Mouse (Mus musculus): ENCODE measurements around the gene Mon1a.

Gene Mon1a

DNA sequence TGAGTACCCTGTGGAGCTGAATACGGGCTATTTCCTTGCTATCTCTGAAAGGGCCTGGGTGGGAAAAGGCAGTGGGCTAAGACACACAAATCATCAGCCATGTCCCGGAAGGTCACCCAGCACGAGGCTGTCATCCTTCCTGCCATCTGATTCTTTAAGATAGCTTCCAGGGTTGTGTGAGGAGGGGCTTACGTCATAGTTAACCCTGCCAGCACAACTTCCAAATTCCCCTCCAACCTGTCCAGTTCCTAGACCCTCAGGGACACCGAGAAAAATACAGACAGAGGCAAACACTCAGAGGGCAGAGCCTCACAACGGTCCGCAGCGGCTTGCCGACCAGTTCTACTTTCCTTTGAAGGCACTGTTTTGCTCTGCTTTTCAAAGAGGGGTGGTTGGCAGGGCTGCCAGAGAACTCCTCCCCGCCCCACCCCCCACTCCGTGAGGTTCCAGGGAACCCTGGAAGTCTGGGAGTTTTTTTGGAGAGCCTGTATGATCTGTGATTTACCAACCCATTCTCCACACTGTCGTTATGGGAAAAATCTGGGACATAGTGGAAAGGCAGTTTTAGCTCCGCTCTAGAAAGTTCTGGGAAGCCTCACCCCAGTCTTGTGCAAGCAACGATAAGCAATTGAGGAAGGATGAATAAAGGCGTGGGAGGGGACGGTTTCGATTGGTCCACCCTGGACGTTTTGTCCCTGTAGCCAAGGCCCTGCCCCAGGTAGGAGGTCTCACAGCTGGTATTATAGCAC, 20.6 kb downstream of the Mon1a start:
- DNase-seq = no peak

DNA sequence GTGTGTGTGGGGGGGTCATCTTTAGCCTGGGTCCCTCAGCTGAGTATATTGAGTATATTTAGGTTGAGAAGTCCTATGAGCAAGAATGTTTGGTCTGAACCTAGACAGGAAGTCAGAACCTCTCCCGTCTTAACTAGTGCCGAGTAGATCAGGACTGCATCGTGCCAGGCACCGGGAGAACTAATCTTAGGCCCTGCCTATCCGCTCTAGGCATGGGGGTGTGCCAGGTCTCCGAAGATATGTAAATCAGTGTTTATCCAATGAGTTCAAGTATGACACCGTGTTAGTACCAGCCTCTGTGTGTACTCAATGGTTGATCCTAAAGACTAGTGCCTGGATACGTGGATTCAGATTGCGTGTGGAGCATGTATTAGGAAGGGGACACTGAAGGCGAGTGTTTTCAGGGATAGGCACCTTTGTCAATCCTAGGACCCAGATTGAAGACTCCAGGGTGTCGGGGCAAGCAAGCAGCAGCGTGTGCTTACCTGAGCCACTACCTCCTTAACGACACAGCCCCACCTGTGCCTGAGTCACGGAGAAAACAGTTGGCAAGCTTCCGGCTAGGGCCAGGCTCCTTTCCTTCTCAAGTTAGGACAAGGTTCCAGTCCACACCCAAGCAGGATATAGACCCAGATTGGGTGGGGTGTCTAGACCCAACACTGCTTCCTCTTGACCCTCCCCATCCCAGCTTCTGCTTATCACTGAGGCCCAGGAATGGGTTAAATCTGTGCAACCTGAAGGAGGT, 22.2 kb downstream of the Mon1a start:
- no peak for DNase-seq

DNA sequence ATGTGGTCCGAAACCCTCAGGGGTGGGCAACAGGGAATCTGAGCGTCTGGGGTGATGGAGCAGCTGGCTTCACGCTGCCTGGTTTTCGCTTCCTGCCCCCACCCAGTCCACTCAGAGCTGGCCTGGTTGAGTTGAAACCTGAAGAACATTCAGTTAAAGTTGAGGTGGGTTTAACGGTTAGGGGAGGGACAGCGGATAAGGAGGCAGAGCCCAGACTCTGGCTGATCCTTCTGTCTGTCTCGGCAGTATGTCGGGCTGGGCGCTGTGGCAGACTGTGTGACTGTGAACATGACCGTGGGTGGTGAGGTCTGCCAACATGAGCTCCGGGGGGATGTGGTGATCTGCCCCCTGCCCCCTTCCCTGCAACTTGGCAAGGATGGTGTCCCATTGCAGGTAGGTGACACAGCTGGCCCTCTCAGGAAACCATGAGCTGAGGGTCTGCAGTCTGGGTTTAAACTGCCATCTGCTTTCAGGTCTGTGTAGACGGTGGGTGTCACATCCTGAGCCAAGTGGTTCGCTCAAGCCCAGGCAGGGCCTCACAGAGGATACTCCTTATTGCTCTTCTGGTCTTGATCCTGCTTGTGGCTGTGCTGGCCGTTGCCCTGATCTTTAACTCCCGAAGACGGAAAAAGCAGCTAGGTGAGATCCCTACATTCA, 26.9 kb downstream of the Mon1a start:
- DNase-seq = no peak

DNA sequence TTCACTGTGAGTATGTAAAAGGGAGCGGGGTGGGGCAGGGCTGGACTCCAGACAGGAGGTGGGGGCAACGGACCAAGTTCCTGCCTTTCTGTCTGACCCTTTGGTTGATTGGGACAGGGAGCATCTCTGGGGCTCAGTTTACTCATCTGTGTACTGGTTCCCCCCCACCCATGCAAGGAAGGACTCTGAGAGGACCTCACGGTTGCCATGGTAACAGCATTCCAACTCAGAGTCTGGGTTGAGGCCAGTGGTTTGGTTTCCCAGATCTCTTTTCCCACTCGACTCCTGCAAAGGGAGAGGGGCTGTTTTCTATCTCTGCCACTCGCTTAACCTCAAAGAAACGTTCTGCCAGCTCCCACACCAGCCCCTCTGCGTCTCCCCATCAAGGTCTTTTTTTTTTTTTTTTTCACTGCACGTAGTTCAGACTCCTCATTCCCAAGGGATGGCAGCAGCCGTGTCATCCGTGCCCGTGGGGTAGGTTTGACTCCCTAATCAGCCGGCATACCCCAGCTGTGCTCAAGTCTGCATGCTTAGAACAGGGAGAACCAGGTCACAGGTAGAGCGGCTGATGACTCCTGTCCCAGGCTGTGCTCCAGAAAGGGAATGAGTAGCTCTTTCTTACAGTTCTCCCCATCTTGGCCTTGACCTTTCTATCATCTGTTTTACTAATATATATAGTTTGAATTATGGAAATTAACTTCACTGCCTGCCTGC, 30.1 kb downstream of the Mon1a start:
- peak; percentile 63 for DNase-seq

DNA sequence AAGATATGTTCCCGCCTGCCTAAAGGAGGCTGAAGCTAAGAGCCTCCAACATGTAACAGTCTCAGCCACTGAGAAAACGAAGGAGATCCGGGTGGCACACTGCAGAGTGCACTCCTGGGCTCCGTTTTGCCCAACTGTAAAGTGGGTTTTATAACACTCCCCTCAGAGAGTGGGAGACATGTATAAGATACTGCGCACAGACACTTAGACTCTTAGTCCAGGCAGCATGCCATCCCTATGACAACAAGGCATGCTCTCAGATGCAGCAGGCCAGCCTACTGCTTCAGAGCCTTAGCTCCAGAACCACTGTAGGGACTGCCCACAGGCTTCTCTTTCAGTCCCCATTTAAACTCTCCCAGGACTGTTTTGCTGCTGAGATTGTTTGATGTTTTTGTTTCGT, 30.9 kb downstream of the Mon1a start:
- DNase-seq = no peak

DNA sequence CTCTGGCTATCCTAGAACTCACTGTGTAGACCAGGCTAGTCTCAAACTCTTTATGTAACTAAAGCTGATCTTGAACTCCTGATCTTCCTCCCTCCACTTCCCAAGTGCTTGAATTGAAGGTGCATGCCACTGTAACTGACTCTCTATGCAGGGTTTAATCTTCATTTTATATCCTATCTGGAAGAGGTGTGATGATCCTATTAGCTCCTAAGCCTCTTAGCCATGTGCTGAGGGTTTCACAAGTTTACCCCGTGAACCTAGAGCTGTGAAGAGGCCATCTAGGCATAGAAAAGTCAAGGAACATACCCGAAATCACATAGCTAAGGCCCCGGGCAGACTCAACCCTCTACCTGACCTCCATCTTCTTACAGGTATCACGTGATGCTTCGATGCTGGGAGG, 31.5 kb downstream of the Mon1a start:
- DNase-seq = peak; percentile 74

DNA sequence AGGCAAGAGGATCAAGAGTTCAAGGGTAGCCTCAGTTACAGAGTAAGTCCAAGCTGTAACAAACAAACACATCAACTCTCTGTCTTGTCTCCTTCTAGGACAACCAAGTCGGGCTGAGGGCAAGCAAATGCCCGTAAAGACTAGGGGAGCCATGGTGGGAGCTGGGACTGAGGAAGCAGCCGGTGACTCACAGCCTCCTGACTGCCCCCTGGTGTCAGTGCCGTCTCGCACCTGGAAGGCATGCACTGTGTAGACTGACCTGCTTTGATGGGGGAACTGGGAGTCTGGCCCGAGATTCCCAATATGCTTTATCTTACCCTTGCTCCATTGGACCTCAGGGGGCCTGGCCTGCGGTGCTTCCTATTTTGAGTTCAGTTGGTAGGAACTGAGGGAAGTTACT, 35.1 kb downstream of the Mon1a start:
- peak; percentile 33 for DNase-seq

DNA sequence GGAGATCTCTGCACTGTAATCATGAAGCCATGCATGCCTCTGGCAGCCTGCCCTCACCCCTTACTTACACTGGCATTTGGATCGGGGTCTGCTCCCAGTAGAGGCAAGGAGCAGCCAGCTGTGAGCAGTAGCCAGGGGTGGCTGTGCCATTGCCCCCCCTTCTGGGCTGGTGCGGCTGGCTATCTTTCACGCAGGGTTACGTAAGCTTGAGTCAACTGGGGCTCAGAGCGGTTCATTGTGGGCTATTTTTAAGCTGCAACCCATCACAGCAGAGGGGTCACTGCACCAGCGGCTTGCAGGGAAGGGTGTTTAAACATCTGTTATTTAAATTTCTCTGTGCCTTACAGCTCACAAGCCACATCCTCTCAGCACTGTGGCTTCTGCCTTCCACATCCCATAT, 36.0 kb downstream of the Mon1a start:
- DNase-seq = no peak

DNA sequence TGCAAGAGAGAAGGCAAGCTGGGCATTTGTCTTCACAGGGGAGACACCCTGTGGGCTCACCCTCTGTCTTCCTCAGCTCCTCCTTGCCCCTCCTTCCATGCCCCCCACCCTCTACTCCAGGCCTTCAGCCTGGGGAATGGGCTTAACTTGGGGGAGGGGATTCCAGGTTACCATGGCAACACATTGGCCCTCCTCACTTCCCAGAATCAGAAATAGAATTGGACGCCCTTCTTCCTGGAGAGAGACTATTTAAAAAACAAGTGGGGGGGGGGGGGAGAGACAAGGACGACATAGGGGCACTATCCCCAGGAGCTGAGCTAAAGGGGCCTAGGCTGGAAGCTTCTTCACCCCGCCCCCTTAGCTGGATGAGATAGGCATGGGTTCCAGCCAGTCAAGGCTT, 37.3 kb downstream of the Mon1a start:
- DNase-seq = no peak

DNA sequence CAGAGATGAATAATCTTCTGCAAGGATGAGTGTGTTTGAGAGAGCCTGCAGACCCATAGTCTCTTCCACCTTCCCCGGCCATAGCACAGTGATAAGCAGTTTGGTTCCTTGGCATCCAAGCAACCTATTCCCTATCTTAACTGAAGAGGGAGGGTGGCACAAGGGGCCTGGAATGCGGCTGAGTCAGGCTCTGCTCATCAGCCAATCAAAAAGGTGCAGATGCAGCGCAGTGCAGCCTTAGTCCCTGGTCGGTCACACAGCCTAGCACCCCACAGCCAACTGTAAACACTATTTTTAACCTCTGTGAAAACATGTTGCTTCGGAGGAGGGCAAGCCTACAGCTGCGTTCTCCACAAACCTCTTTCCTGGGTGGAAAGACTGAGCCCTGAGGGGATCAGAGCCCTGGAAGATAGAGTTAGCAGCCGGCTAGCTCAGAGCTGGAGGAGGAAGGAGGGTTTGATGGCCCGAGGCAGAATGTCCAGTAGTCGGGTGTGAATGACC, 39.0 kb downstream of the Mon1a start:
- no peak for DNase-seq

DNA sequence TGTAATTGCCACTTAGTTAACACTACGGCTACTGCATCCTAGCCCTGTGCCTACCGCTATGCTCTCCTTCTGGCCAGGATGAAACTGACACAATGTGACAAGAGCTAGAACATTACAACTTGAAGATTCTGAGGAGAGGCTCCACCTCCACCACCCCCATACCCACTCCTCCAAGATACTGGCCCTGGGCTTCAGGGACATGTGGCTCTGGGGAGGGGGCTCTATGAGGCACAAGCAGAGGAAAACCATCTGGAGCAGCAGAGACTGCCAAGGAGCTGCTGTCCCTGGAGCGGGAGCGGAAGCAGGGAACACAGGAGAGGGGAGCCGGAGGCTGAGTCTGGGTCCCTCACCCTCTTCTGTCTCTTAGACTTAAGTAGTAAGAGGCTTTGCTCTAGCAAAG, 39.8 kb downstream of the Mon1a start:
- no peak for DNase-seq

DNA sequence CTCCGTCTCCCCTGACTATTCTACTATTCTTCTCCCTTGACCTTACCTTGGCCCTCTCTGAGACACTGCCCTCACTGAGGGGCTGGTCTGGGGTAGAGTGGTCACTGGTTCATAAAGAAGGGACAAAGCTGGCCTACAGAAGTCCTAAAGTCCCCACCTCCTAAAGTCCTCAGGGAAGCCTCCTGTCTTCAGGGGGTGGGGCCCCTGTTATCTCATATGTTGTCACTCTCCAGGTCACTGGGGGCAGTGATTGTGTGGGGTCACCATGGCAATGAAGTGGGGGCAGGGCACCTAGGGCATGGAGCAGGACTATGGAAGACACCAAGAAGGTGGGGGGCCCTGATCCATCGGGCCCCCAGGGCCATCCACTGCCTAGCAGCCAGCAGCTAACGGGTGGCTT, 40.2 kb downstream of the Mon1a start, which contains the start of gene Actl11:
Gene Actl11, plus strand, starts transcription at position 301 of the 400 bp plus-strand sequence.
- DNase-seq = no peak

DNA sequence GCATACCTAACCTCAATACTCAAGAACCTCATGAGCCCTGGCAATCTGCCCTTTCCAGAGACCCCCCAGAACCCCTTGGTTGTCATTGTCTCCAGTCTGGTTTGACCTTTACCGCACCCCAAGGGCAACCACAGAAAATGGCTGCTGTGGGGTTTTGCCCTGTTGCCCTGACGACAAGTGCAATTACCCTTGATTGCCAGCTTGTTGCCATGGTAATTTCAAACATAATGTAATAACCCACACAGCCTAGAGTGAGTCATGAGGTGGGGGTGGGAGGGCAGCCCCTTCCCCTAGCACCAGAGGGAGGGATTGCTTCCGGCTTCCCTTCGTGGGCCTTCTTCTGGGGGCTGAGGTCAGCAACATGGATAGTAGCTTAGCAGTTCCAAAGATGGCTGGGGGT, 44.3 kb downstream of the Mon1a start:
- DNase-seq = no peak

DNA sequence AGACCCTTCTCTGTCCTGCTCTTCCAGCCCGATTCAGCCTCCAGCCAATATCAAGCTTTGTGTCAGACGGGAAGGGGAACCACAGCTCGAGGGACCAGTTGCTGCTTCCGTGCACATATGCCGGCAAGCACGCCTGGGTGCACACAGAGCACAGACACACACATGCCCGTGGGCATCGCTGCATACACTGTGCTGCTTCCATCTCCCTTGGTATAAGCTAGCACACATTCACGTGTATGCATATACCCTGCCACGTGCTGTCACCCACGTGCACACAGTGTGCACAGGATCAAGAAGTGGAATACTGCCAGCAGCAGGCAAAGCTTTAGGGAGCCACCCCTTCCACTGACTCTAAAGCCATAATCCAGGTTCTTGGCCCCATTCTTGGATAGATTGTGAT, 46.2 kb downstream of the Mon1a start:
- DNase-seq = peak; percentile 78

DNA sequence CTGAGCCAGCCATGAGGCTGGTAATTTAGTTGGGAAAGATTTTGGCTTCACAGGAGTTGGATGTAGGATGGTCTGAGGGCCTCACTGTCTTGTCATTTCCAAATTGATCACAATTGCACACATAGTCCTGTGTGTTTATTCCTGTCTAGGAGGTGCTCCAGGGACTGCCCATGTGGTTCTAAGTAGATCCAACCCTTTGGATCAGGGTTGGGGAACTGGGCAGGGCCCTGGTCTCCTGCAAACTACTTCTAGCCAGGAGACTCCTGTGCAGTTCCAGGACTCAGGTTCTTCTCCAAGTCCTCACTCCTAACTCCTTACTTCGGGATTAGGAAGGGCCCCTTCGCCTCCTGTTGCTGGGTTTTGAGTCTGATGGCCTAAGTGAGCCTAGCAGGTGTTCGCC, 47.4 kb downstream of the Mon1a start, which contains the start of gene Camkv:
Gene Camkv, plus strand, starts transcription at position 301 of the 400 bp plus-strand sequence.
- no peak for DNase-seq

DNA sequence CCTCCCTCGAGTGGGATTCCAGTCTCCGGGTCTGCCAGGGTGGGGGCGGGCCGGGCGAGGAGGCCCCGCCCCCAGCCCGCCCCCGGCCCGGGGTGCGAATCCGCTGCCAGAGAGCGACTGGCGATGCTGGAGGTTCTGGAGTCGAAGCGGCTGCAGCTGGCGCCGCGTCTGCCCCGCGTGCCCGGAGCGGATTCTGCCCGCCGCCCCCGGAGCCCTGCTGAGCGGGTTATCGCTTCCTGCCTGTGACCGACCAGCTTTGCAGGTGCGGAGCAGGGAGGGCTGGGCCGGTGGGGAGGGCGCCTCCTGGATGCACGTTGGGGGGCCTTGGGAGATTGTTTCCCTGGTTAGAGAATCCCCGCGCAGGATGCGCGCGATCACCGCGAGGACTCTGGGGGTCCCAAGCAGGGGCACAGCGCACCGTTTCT, 47.9 kb downstream of the Mon1a start:
- DNase-seq = peak; percentile 62

DNA sequence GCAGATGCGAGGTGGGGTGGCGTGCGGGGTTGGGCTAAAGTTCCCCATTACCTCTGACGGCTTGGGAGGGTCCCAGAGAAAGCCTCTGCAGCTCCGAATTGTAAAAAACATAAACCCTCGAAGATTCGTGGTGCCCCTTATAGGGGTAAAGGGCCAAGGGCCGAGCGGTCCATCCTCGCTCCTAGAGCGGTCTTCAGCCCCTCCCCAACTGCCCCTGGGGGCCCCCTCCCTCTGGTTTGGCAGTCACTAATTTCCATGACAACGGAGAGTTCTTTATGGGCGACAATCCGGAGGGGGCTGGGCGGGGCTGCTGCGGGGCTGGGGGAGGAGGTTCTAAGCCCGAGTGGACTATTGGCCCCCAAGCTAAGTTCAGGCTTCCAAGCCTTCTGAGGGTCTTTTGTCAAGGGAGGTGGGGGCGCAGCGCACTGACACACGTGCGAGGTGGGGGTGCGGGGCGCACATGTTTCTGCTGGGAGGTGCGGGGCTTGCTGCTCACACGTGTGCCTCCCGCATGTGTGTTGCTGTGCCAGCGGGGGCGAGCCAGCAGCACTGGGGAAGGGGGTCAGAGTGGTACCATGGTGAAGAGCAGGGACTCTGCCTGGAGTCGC, 48.4 kb downstream of the Mon1a start:
- peak; percentile 43 for DNase-seq

DNA sequence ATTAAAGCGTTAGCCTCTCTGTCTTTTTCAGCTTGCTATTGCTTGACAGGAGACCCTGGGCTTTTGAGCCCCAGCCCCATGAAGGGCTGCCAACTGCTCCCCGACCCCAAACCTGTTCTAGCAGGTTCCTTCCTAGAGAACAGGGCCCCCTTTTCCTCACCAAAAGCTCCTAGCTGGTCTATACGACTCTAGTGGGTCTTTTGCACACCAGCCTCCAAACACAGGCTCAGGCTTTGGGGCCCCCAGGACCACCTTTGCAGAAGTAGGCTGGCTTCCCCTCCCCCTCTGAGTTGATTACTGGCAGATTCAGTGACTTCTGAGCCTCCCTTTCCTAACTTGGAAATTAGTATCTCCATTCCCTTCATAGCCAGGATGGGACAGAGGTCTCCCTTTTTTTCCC, 48.9 kb downstream of the Mon1a start:
- no peak for DNase-seq

DNA sequence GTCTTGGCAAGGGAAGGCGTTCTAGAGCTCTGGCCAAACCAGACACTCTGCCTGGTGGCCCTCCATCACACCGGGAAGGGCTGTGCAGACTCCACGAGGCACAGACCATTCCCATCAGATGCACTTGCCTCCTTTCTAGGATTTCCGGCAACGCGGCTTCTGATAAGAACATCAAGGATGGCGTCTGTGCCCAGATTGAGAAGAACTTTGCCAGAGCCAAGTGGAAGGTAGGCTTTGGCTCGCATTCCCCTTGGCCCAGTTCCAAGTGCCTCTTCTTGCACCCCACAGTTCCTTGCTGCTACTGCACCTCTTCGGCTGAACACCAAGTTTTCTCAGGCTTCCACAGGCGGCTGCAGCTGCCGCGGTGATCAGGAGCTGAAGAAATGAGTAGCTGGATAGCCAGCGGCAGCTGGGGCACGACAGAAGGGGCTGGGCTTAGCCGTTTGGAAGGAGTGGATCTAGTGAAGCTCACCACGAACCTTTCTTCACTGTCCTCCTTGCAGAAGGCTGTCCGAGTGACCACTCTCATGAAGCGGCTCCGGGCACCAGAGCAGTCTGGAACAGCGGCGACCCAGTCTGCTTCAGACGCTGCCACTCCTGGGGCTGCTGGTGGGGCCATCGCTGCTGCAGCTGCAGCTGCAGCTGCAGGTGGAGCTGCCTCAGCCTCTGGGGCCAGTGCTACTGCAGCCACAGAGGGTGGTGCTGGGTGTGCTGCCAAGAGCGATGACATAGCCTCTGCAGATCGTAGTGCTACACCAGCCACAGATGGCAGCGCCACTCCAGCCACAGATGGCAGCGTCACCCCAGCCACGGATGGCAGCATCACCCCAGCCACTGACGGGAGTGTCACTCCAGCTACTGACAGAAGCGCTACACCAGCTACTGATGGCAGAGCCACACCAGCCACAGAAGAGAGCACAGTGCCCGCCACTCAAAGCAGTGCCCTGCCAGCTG, 59.6 kb downstream of the Mon1a start:
- no peak for DNase-seq

DNA sequence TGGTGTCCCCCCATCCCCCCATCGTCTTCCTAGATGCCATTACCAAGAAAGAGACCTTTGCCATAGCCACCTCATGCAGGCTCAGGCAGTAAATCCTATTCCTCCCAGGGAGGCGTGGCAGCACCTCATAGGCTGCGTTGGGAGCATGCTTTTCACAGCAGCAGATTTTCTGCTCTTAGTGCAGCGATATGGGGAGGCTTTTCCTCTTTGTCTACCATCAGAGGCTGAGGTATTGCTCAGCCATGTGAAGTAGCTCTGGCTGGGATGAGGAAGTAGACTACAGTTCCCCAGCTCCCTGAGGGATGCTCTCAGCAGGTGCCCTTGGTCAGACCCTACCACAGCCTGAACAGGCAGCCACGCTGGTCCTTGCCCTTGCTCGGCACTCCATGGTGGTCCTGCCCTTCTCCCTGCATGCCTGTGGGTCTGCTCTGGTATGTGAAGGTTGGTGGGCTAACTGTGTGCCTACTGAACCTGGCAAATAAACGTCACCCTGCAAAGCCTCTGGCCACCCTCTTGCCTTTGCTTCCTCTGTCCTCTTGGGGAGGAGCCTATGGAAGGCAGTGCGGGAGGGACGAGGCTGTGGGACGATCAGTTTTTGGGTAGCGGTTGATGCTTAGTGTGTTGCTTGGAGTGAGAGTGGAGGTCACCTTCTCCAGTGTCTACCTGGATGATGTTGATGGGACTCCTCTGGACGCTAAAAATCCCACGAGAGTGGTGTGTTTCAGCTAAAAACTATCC, 61.4 kb downstream of the Mon1a start:
- DNase-seq = no peak

DNA sequence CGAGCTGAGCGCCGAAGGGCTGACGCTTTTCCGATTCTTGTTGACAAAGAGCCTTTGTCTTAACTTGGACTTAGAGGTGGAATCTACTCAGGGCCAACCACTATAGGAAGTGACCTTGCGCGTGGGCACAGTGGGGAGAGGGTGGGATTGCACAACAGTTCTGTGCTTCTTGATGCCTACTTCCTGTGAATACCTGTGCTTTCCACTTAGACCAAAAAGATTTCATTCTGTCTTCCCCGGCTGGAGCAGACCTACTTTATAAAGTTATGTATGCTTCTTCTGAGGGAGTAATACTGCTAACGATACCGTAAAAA, 61.9 kb downstream of the Mon1a start, which contains the start of gene Traip:
Gene Traip, plus strand, starts transcription at position 215 of the 314 bp plus-strand sequence.
- DNase-seq = no peak

Data from retina, postnatal 1 day (tissue).